ENCODE assay signal across 8 mouse cellular contexts in the genomic region with DNA sequence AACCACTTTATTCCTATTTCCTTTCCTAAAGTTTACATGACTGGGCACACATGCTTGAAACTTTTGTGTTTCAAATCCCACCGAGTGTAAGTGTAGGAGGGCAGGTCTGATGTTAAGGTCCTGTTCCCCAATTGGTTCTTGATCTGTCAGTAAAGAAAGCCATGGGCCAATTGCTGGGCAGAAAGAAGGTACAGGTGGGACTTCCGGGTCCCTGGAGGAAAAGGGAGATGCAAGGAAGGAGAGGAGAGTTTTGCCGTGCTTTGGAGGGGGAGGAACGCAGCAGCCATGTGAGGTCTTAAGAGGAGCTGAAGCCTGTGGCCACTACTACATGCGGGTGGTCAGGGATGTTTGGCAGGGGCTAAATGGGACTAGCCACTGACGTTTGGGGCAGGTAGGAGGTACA. TPM values are rescaled to one million over a fixed set of nuclear protein-coding genes. Genes with fewer than 3 reads are reported as not detected.
DNase-seq lines count a peak whose midpoint lies in the region; ATAC-seq and TF ChIP-seq lines count a peak whose summit lies in the region.
"Had no signal": no experiment of that assay in that cellular context is flagged by ENCODE, and none has a peak within 500 bp of the region (broad histone marks: within the 10 kb centered on the region; RNA-seq: fewer than 3 reads in every experiment).

No protein-coding gene starts in this region.

- H3K27ac ChIP-seq in neural tube, embryonic 11.5 days (ENCODE audit: low read depth, low read length): no peak overlapping the region
- H3K27ac ChIP-seq in intestine, embryonic 16.5 days (ENCODE audit: low read length): no peak overlapping the region
- no peak overlapping the region for H3K27ac ChIP-seq in stomach, embryonic 15.5 days
- no peak overlapping the region for H3K27ac ChIP-seq in gastrocnemius, adult 2 months
- H3K27ac ChIP-seq: liver, embryonic 14.5 days had no signal

- H3K9me3 ChIP-seq in neural tube, embryonic 11.5 days (ENCODE audit: control insufficient read depth, low read length): no peaks in the 10 kb centered on the region
- no peaks in the 10 kb centered on the region for H3K9me3 ChIP-seq in intestine, embryonic 16.5 days (ENCODE audit: control insufficient read depth, low read length)
- no peaks in the 10 kb centered on the region for H3K9me3 ChIP-seq in stomach, embryonic 15.5 days

- no peaks in the 10 kb centered on the region for H3K27me3 ChIP-seq in neural tube, embryonic 11.5 days (ENCODE audit: control insufficient read depth, insufficient read depth, low read length)
- H3K27me3 ChIP-seq in intestine, embryonic 16.5 days (replicated peaks; ENCODE audit: control insufficient read depth, insufficient read depth, low read length): no peaks in the 10 kb centered on the region
- no peaks in the 10 kb centered on the region for H3K27me3 ChIP-seq in stomach, embryonic 15.5 days (replicated peaks)

- WGBS in neural tube, embryonic 11.5 days: 55% methylated on average over 6 of the region's 6 CpGs
- WGBS in intestine, embryonic 16.5 days: 55% methylated on average over 6 of the region's 6 CpGs
- WGBS in stomach, embryonic 15.5 days: 39% methylated on average over 6 of the region's 6 CpGs

- no peaks in the 10 kb centered on the region for H3K36me3 ChIP-seq in neural tube, embryonic 11.5 days (ENCODE audit: control insufficient read depth, insufficient read depth, low read length)
- H3K36me3 ChIP-seq in intestine, embryonic 16.5 days (ENCODE audit: control insufficient read depth, insufficient read depth, low read length): no peaks in the 10 kb centered on the region
- H3K36me3 ChIP-seq in stomach, embryonic 15.5 days: no peaks in the 10 kb centered on the region

- intact Hi-C loops in gastrocnemius, adult 2 months (cut with DNase I): no loop called here

- H3K4me2 ChIP-seq in neural tube, embryonic 11.5 days (ENCODE audit: low read depth): peak overlapping the region; percentile 10; the same call in 1 of the 2 replicates
- H3K4me2 ChIP-seq in intestine, embryonic 16.5 days (ENCODE audit: low read depth, low read length): no peak overlapping the region
- 0 out of 2 replicates have a peak overlapping the region, but pooled peaks have one; percentile 10 for H3K4me2 ChIP-seq in stomach, embryonic 15.5 days

- no peak for ATAC-seq in neural tube, embryonic 11.5 days (ENCODE audit: insufficient read depth, low FRiP score, low TSS enrichment)
- peak; percentile 80 for ATAC-seq in common myeloid progenitor, adult 5-6 weeks (replicated peaks; ENCODE audit: low read depth, poor library complexity, severe bottlenecking)
- ATAC-seq in intestine, embryonic 16.5 days: peak; percentile 22; the same call in 1 of the 2 replicates
- ATAC-seq in stomach, embryonic 15.5 days (ENCODE audit: insufficient read depth, low FRiP score, low read depth): no peak

- no peak overlapping the region for H3K4me3 ChIP-seq in neural tube, embryonic 11.5 days (ENCODE audit: low read depth, low read length)
- peak overlapping the region; percentile 29 for H3K4me3 ChIP-seq in intestine, embryonic 16.5 days (ENCODE audit: low read length)
- H3K4me3 ChIP-seq in stomach, embryonic 15.5 days (replicated peaks): 0 out of 2 replicates have a peak overlapping the region, but pooled peaks have one; percentile 14
- no peak overlapping the region for H3K4me3 ChIP-seq in gastrocnemius, adult 2 months

- H3K9ac ChIP-seq in neural tube, embryonic 11.5 days (ENCODE audit: low read length): no peak overlapping the region
- no peak overlapping the region for H3K9ac ChIP-seq in intestine, embryonic 16.5 days (ENCODE audit: low read depth, low read length)
- H3K9ac ChIP-seq in stomach, embryonic 15.5 days: no peak overlapping the region
- H3K9ac ChIP-seq: liver, embryonic 14.5 days had no signal

- H3K4me1 ChIP-seq in neural tube, embryonic 11.5 days (ENCODE audit: control insufficient read depth, insufficient read depth, low read length): 0 out of 2 replicates have a peak, but pooled peaks cover 3% of the 10 kb centered on the region
- H3K4me1 ChIP-seq in intestine, embryonic 16.5 days (ENCODE audit: control insufficient read depth, insufficient read depth, low read length): peaks cover 7% of the 10 kb centered on the region
- H3K4me1 ChIP-seq in stomach, embryonic 15.5 days: no peaks in the 10 kb centered on the region

- no peak for DNase-seq in neural tube, embryonic 11.5 days (ENCODE audit: low spot score)
- no peak for DNase-seq in neural tube, embryonic 10.5 days (ENCODE audit: extremely low spot score, low spot score)
- DNase-seq in gastrocnemius, adult 2 months: no peak
- no peak for DNase-seq in cerebellum, adult 8-10 months

- TF ChIP-seq CTCF in gastrocnemius, adult 2 months (IDR thresholded peaks at IDR 0.05): no peak

RNA-seq across cellular contexts. Expression of a gene that starts 35.7 kb away (rescaled TPM):
- not detected in 2 replicates for polyA plus RNA-seq in neural tube, embryonic 11.5 days (2014; fragmentation: Nextera tagmentation; extraction: Ambion mirVana)
- total RNA-seq in common myeloid progenitor, adult 5-6 weeks (2017): 0.27 TPM in 1 of 2 replicates, not detected in the other
- polyA plus RNA-seq in intestine, embryonic 16.5 days (2015; fragmentation: Nextera tagmentation; extraction: Ambion mirVana): 0.98 and 1.8 TPM in 2 replicates
- 4.3 TPM in 2 replicates for polyA plus RNA-seq in stomach, embryonic 15.5 days (2015; fragmentation: Nextera tagmentation; extraction: Ambion mirVana)
- total RNA-seq in gastrocnemius, adult 2 months (2021): not detected

RNA-seq across cellular contexts. Expression of a gene that starts 48.6 kb away (rescaled TPM):
- polyA plus RNA-seq in neural tube, embryonic 11.5 days (2014; fragmentation: Nextera tagmentation; extraction: Ambion mirVana): 4.1 and 4.5 TPM in 2 replicates
- total RNA-seq in common myeloid progenitor, adult 5-6 weeks (2017): 4.4 and 6.2 TPM in 2 replicates
- 2.9 and 3.2 TPM in 2 replicates for polyA plus RNA-seq in intestine, embryonic 16.5 days (2015; fragmentation: Nextera tagmentation; extraction: Ambion mirVana)
- polyA plus RNA-seq in stomach, embryonic 15.5 days (2015; fragmentation: Nextera tagmentation; extraction: Ambion mirVana): 2.6 and 2.9 TPM in 2 replicates
- under 1 TPM; 0.92 to 0.98 TPM for total RNA-seq in gastrocnemius, adult 2 months (2021)

Comparison
In these comparisons a context has a peak if more than half of its experiments do, and no peak if none do; other contexts are left out.
1. ATAC-seq: peak in common myeloid progenitor, adult 5-6 weeks (single experiment) and intestine, embryonic 16.5 days (single experiment); none in neural tube, embryonic 11.5 days (single experiment) and stomach, embryonic 15.5 days (single experiment).
2. H3K4me3 ChIP-seq: peak in intestine, embryonic 16.5 days (single experiment) and stomach, embryonic 15.5 days (single experiment); none in neural tube, embryonic 11.5 days (single experiment) and gastrocnemius, adult 2 months (single experiment).